In genomic region chr7:141131024-141131820, GRCm38 (mm10) we compare ENCODE assay signal across 8 mouse cellular contexts. TPM values are rescaled to one million over a fixed set of nuclear protein-coding genes. Genes with fewer than 3 reads are reported as not detected.
DNase-seq lines count a peak whose midpoint lies in the region; ATAC-seq and TF ChIP-seq lines count a peak whose summit lies in the region.

No protein-coding gene starts in this region.

- H3K9me3 ChIP-seq in erythroblast, embryonic 14.5 days (ENCODE audit: control insufficient read depth, low read length), result no peaks in the 10 kb centered on the region
- no peaks in the 10 kb centered on the region for H3K9me3 ChIP-seq in heart, embryonic 13.5 days
- no peaks in the 10 kb centered on the region for H3K9me3 ChIP-seq in liver, embryonic 12.5 days (replicated peaks)
- no peaks in the 10 kb centered on the region for H3K9me3 ChIP-seq in stomach, embryonic 15.5 days

- TF ChIP-seq POLR2A in brain, embryonic 14.5 days (IDR thresholded peaks at IDR 0.05; ENCODE audit: borderline replicate concordance, extremely low read depth, insufficient read depth, insufficient read length, poor library complexity, severe bottlenecking), result peak; percentile 91

- H3K4me2 ChIP-seq in heart, embryonic 13.5 days, result peak overlapping the region; percentile 95
- peak overlapping the region; percentile 77 for H3K4me2 ChIP-seq in liver, embryonic 12.5 days
- peak overlapping the region; percentile 81 for H3K4me2 ChIP-seq in stomach, embryonic 15.5 days

- H3K4me1 ChIP-seq in erythroblast, embryonic 14.5 days (ENCODE audit: control insufficient read depth), result peaks cover 87% of the 10 kb centered on the region
- peaks cover 24% of the 10 kb centered on the region for H3K4me1 ChIP-seq in heart, embryonic 13.5 days
- peaks cover 86% of the 10 kb centered on the region for H3K4me1 ChIP-seq in liver, embryonic 12.5 days
- H3K4me1 ChIP-seq in stomach, embryonic 15.5 days, result peaks cover 13% of the 10 kb centered on the region

- H3K36me3 ChIP-seq in C2C12 (ENCODE audit: control insufficient read depth, insufficient read depth), result peaks cover 5% of the 10 kb centered on the region
- H3K36me3 ChIP-seq in erythroblast, embryonic 14.5 days (ENCODE audit: control insufficient read depth), result peaks cover 41% of the 10 kb centered on the region
- H3K36me3 ChIP-seq in heart, embryonic 13.5 days, result peaks cover 14% of the 10 kb centered on the region
- peaks cover 26% of the 10 kb centered on the region for H3K36me3 ChIP-seq in liver, embryonic 12.5 days
- peaks cover 3% of the 10 kb centered on the region; the same call in 1 of the 2 replicates for H3K36me3 ChIP-seq in stomach, embryonic 15.5 days

- H3K79me2 ChIP-seq in C2C12 (ENCODE audit: control insufficient read depth, insufficient read depth), result peaks cover 14% of the 10 kb centered on the region

- H3K79me3 ChIP-seq in C2C12 (ENCODE audit: low read depth), result no peaks in the 10 kb centered on the region

- TF ChIP-seq CTCF in C2C12 (IDR thresholded peaks at IDR 0.05; ENCODE audit: control insufficient read depth, insufficient read depth, insufficient read length), result no peak
- TF ChIP-seq CTCF in brain, embryonic 14.5 days (IDR thresholded peaks at IDR 0.05; ENCODE audit: borderline replicate concordance, extremely low read depth, insufficient read depth, insufficient read length), result no peak

- H3K4me3 ChIP-seq in C2C12 (ENCODE audit: insufficient read depth, poor library complexity, severe bottlenecking), result peak overlapping the region; percentile 59
- peak overlapping the region; percentile 70 for H3K4me3 ChIP-seq in erythroblast, embryonic 14.5 days (replicated peaks)
- H3K4me3 ChIP-seq in heart, embryonic 13.5 days, result peak overlapping the region; percentile 72
- H3K4me3 ChIP-seq in liver, embryonic 12.5 days, result peak overlapping the region; percentile 90
- peak overlapping the region; percentile 93 for H3K4me3 ChIP-seq in stomach, embryonic 15.5 days (replicated peaks)

- ATAC-seq in heart, embryonic 13.5 days (ENCODE audit: extremely low read depth, insufficient number of reproducible peaks, low FRiP score, low TSS enrichment), result peak; percentile 96
- peak; percentile 88 for ATAC-seq in liver, embryonic 12.5 days
- ATAC-seq in stomach, embryonic 15.5 days (ENCODE audit: insufficient read depth, low FRiP score, low read depth), result peak; percentile 98

- H3K9ac ChIP-seq in heart, embryonic 13.5 days, result peak overlapping the region; percentile 89
- peak overlapping the region; percentile 93 for H3K9ac ChIP-seq in liver, embryonic 12.5 days
- H3K9ac ChIP-seq in stomach, embryonic 15.5 days, result peak overlapping the region; percentile 96

- H3K27ac ChIP-seq in heart, embryonic 13.5 days (replicated peaks), result peak overlapping the region; percentile 46
- peak overlapping the region; percentile 99 for H3K27ac ChIP-seq in liver, embryonic 12.5 days
- peak overlapping the region; percentile 48; the same call in 1 of the 2 replicates for H3K27ac ChIP-seq in stomach, embryonic 15.5 days

- WGBS in heart, embryonic 13.5 days, result under 1% methylated on average over 59 of the region's 59 CpGs
- WGBS in liver, embryonic 12.5 days (ENCODE audit: insufficient replicate concordance), result 1% methylated on average over 59 of the region's 59 CpGs
- WGBS in stomach, embryonic 15.5 days, result under 1% methylated on average over 59 of the region's 59 CpGs

- peak overlapping the region; percentile 90 for H3ac ChIP-seq in C2C12 (ENCODE audit: control insufficient read depth, insufficient read length, low read depth)

- DNase-seq in brain, embryonic 14.5 days (ENCODE audit: low read depth), result peak; percentile 98
- DNase-seq in kidney, postnatal 10 days, result peak; percentile 95
- DNase-seq in natural killer cell, adult 2 months (ENCODE audit: low spot score in 2 of 2), result peak; percentile 78 to 84

- no peaks in the 10 kb centered on the region for H3K27me3 ChIP-seq in C2C12 (ENCODE audit: control insufficient read depth, insufficient read depth, insufficient read length)
- no peaks in the 10 kb centered on the region for H3K27me3 ChIP-seq in erythroblast, embryonic 14.5 days (ENCODE audit: control insufficient read depth)
- H3K27me3 ChIP-seq in heart, embryonic 13.5 days (replicated peaks), result no peaks in the 10 kb centered on the region
- H3K27me3 ChIP-seq in liver, embryonic 12.5 days (replicated peaks), result no peaks in the 10 kb centered on the region
- no peaks in the 10 kb centered on the region for H3K27me3 ChIP-seq in stomach, embryonic 15.5 days (replicated peaks)

TF ChIP-seq in C2C12, 6 proteins besides CTCF, POLR2A, EP300 and RAD21:
- TF ChIP-seq MYOG (IDR thresholded peaks at IDR 0.05; ENCODE audit: control insufficient read depth, extremely low read depth, insufficient read length), result no peak
- TF ChIP-seq MAX (IDR thresholded peaks at IDR 0.05), result peak; percentile 33
TF ChIP-seq in C2C12: peak in this region for 1.

RNA-seq across cellular contexts. Expression of gene Ptdss2, which starts 9.0 kb away (rescaled TPM):
- 20.5 TPM for polyA plus RNA-seq in C2C12 (2012; fragmentation: generic; extraction: Trizol)
- 55.3 and 57.0 TPM in 2 replicates for polyA plus RNA-seq in brain, embryonic 14.5 days (2012; rRNA removed)
- 148 and 156 TPM in 2 replicates for polyA plus RNA-seq in erythroblast, embryonic 14.5 days (2012)
- polyA plus RNA-seq in heart, embryonic 13.5 days (2015; fragmentation: Nextera tagmentation; extraction: Ambion mirVana), result 57.9 and 66.4 TPM in 2 replicates
- 159 and 164 TPM in 2 replicates for polyA plus RNA-seq in liver, embryonic 12.5 days (2016; fragmentation: Nextera tagmentation; extraction: Ambion mirVana)
- 58.6 and 60.7 TPM in 2 replicates for polyA plus RNA-seq in stomach, embryonic 15.5 days (2015; fragmentation: Nextera tagmentation; extraction: Ambion mirVana)

RNA-seq across cellular contexts. Expression of gene Ano9, which starts 13.6 kb away (rescaled TPM):
- polyA plus RNA-seq in C2C12 (2012; fragmentation: generic; extraction: Trizol), result not detected
- 0.44 and 1.4 TPM in 2 replicates for polyA plus RNA-seq in brain, embryonic 14.5 days (2012; rRNA removed)
- polyA plus RNA-seq in erythroblast, embryonic 14.5 days (2012), result not detected in 2 replicates
- 0.21 and 0.23 TPM in 2 replicates for polyA plus RNA-seq in heart, embryonic 13.5 days (2015; fragmentation: Nextera tagmentation; extraction: Ambion mirVana)
- 0.15 and 0.19 TPM in 2 replicates for polyA plus RNA-seq in liver, embryonic 12.5 days (2016; fragmentation: Nextera tagmentation; extraction: Ambion mirVana)
- 16.2 and 20.5 TPM in 2 replicates for polyA plus RNA-seq in stomach, embryonic 15.5 days (2015; fragmentation: Nextera tagmentation; extraction: Ambion mirVana)

RNA-seq across cellular contexts. Expression of gene Sigirr, which starts 30.9 kb away (rescaled TPM):
- 13.9 TPM for polyA plus RNA-seq in C2C12 (2012; fragmentation: generic; extraction: Trizol)
- polyA plus RNA-seq in brain, embryonic 14.5 days (2012; rRNA removed), result 1.8 and 2.1 TPM in 2 replicates
- 0.16 and 0.19 TPM in 2 replicates for polyA plus RNA-seq in erythroblast, embryonic 14.5 days (2012)
- polyA plus RNA-seq in heart, embryonic 13.5 days (2015; fragmentation: Nextera tagmentation; extraction: Ambion mirVana), result 3.4 and 3.5 TPM in 2 replicates
- polyA plus RNA-seq in liver, embryonic 12.5 days (2016; fragmentation: Nextera tagmentation; extraction: Ambion mirVana), result 16.0 and 16.5 TPM in 2 replicates
- 13.1 and 15.1 TPM in 2 replicates for polyA plus RNA-seq in stomach, embryonic 15.5 days (2015; fragmentation: Nextera tagmentation; extraction: Ambion mirVana)

RNA-seq across cellular contexts. Expression of gene Rnh1, which starts 41.4 kb away (rescaled TPM):
- 251 TPM for polyA plus RNA-seq in C2C12 (2012; fragmentation: generic; extraction: Trizol)
- polyA plus RNA-seq in brain, embryonic 14.5 days (2012; rRNA removed), result 35.2 and 41.2 TPM in 2 replicates
- polyA plus RNA-seq in erythroblast, embryonic 14.5 days (2012), result 0.48 and 1.5 TPM in 2 replicates
- 92.2 and 102 TPM in 2 replicates for polyA plus RNA-seq in heart, embryonic 13.5 days (2015; fragmentation: Nextera tagmentation; extraction: Ambion mirVana)
- polyA plus RNA-seq in liver, embryonic 12.5 days (2016; fragmentation: Nextera tagmentation; extraction: Ambion mirVana), result 55.0 and 65.0 TPM in 2 replicates
- polyA plus RNA-seq in stomach, embryonic 15.5 days (2015; fragmentation: Nextera tagmentation; extraction: Ambion mirVana), result 206 and 215 TPM in 2 replicates

RNA-seq across cellular contexts. Expression of gene Pkp3, which starts 53.2 kb away (rescaled TPM):
- 0.88 TPM for polyA plus RNA-seq in C2C12 (2012; fragmentation: generic; extraction: Trizol)
- 2.5 and 2.9 TPM in 2 replicates for polyA plus RNA-seq in brain, embryonic 14.5 days (2012; rRNA removed)
- polyA plus RNA-seq in erythroblast, embryonic 14.5 days (2012), result 0.03 and 0.05 TPM in 2 replicates
- 0.31 and 0.72 TPM in 2 replicates for polyA plus RNA-seq in heart, embryonic 13.5 days (2015; fragmentation: Nextera tagmentation; extraction: Ambion mirVana)
- 0.71 and 1.1 TPM in 2 replicates for polyA plus RNA-seq in liver, embryonic 12.5 days (2016; fragmentation: Nextera tagmentation; extraction: Ambion mirVana)
- polyA plus RNA-seq in stomach, embryonic 15.5 days (2015; fragmentation: Nextera tagmentation; extraction: Ambion mirVana), result 38.4 and 47.2 TPM in 2 replicates

Comparison
In these comparisons a context has a peak if more than half of its experiments do, and no peak if none do; other contexts are left out.
1. Peak in every context shown above with its lines: DNase-seq, ATAC-seq, H3K4me3 ChIP-seq and H3K27ac ChIP-seq.
2. H3K27ac ChIP-seq: peak in every context shown above with its lines; median percentile 99 in liver, embryonic 12.5 days; 48 in stomach, embryonic 15.5 days; 46 in heart, embryonic 13.5 days.